Mouse (Mus musculus) liver (tissue): ENCODE measurements around the gene Fgf10.
A peak's percentile ranks its signal among the peaks of the same experiment; 100 is the strongest.

Experiments used
- DNase-seq: peaks from one replicate; pipeline ENCODE4 v3.0.0-alpha.2; 2020; ENCODE audit warnings: mixed read lengths

Fgf10 gene

DNA sequence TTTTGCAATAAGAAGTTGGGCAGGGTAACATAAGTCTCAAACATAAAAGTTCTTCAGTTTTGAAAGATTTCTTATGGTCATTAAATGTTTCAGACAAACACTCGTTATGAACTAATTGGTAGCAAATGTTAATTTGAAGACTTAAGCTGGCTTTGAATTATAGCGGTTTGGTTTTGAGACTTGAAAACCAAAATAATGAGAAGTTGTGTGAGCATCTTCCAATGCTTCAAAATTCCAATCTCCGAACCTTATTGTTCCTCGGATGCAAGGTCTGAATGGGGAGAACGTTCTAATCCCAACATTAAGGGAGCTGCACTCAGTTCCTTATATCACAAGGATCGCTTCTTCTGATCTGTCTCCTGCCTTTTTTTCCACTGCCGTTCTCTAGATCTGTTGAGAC, at the start of gene Fgf10:
Gene Fgf10 (plus strand): TSS at position 301 of the 400 bp plus-strand sequence.
- no peak for DNase-seq

GRCm38 (mm10) chr13:118629661-118630428, 39.7 kb upstream of the Fgf10 start:
- DNase-seq: peak; percentile 41

GRCm38 (mm10) chr13:118631500-118631899, 38.1 kb upstream of the Fgf10 start:
- DNase-seq: no peak

DNA sequence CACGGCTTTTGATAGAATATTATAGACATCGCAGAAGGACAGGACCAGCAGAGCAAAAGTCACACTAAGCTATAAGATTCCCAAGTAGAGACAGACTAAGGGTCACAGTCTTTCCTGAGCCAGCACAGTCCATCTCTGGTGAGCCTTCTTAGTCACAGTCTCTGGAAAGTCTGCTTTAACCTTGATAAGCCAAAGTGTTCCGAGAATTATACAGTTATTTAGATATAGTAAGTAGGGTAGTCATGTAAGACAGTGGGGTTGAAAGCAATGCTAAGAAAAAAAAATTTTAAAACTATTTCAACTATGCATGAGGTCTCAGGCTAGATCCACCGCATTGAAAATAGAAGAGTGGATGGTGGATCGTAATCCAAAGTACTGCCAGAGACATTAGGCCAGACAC, 33.5 kb upstream of the Fgf10 start:
- DNase-seq: no peak

GRCm38 (mm10) chr13:118642585-118642984, 27.0 kb upstream of the Fgf10 start:
- DNase-seq: no peak

- no peak for DNase-seq
Observed at GRCm38 (mm10) chr13:118643138-118643537, 26.5 kb upstream of the Fgf10 start.

DNA sequence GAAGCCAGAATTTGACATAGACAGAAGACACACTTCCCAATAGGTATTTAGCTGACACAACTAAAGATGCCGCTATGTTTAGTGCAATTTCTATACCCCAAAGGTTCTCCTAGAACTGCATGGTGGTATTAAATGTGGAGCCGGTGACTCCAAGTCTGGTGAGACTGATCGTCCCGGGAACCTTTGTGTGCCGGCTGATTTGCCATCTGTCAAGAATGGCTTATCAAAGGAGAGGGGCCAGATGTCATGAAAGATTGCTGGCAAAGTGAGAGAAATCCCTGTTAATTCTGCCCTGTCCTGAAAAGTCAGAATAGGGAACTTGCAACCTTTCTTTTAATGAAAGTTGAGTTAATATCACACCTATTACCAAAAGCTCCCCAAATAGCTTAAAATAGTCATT, 12.6 kb upstream of the Fgf10 start:
- no peak for DNase-seq

- DNase-seq: no peak
Observed at GRCm38 (mm10) chr13:118658031-118658430, 11.6 kb upstream of the Fgf10 start.

DNA sequence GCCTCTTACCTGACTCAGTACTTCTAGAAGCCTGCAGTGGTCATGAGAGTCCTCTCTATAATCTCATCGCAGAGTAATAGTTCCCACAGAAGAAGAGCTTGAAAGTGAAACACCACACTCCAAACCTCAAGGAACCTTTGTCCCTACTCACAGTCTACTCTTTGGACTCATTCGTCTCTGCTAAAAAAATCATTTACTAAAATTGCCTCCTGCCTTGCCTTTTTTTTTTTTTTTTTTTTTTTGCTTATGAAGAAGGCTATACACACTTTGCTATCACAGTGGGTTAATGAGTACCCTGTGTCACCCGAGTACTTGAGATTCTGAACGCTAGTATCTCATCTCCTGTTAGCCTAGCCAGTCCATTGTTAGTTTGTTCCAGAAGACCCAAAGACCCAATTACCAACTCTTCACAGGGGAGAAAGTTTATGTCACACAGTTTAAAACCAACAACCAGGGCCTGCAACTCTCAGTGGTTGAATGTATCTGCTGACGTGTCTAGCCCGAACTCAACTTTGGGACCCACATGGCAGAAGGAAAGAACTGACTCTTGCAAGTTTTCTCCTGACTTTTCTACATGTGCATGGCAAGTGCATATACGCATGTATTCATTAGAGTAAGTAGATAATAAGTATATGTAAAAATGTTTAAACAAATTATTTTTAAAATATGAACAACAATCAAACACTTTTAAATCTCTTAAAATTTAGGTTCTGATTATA, 10.8 kb upstream of the Fgf10 start:
- no peak for DNase-seq

DNA sequence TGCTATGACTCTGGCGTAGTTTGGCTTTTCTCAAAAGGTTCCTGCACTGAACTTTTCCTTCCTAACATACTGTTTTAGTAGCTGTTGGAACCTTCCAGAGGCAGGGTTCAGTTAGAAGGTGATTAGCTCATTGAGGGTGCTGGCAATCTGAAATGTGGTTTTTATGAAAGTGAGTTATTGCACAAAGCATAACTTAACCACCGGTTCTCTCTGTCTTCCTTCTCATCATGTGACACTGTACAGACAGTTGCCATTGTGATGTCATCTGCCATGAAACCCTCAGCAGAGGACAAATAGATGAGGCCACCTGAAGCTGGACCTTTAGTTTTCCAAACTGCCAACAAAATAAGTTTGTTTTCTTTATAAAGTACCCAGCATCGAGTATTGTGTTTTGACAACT, 7.9 kb upstream of the Fgf10 start:
- no peak for DNase-seq

DNA sequence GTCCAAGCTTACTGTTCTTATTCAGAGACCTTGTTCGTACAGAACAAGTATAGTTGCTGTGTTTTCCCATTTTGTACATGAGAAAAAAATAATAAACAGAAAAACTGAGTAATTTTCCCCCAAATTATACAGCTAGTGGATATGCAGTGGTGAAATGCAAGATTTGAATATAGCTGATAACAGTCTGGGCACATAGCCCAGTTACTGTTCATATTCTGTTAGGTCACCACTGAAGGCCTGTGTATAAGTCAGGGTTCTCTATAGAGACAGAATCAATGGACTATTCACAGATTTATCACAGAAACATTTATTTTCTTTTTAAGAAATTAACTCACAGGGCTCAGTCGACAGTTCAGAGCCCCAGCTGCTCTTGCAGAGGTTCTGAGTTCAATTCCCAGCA, 4.7 kb upstream of the Fgf10 start:
- no peak for DNase-seq

DNA sequence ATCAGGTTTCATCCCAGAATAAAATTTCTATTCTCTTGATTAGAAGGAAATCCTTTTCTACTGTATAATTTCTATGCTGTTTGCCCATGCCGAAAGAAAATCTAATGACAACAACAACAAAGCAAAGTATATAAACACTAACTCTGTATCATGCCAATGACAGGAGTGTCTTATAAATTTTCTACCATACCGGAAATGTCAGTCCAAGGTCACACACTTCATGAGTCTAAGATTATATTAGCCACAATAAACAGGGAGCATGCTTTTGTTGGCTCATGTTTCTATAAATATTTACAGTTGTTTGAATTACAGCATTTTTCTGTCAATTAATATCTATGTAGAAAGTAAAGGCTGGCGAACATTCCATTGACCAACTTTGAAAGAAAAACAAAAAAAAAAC, 9.6 kb downstream of the Fgf10 start:
- no peak for DNase-seq

DNA sequence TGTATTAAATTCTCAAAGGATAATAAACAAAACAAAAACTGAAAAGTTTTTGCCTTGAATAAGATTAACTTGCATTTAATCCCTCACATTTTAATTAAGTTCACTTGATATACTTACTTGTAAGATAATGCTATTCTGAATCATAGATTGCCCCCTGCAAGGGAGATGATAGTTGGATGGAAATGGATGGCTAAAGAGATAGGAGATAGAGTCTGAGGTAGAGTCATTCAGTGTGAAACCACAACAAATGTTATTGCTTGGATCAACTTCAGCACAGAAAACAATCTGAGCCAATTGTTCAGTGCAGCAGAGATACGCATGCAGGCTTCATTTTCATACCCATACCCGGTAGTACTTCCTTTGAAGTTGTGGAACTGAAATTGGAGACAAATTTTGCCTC, 23.5 kb downstream of the Fgf10 start:
- no peak for DNase-seq

- DNase-seq: no peak
Observed at GRCm38 (mm10) chr13:118695103-118695502, 25.5 kb downstream of the Fgf10 start.

DNA sequence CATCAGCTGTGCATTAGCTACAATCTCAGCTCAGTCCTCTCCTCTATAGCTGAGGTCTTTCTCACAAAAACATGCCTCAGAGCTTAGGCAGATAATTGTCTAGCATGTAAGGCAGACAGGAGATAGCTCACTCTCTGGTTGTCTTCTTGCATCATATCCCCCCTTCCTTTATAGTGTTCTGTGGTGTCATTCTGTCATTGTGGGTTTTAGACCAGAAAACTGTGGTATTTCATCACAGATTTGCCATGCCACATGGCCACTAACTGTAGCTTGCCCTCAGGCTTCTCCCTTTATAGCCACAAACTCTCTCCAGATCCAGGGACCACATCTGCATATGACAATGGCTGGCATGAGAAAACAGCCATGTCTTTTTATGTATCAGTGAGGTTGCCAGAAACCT, 34.1 kb downstream of the Fgf10 start:
- DNase-seq: no peak

DNA sequence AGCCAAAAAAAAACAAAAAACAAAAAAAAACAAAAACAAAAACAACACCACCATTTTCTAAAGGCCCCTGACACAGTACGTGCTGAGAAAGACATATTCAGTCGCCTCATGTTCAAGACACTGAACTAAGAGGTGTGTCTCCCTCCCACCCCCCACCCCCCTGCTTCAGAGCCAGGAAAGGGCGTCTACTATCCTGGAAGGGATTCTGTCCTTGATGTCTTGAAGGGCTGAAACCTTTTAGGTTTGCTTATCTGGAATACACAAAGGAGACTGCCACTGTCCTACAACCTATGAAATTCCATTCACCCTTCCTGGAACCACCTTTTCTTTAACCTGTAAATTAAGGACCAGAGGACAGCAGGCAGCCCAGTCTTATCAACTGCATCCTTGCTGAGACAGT, 36.1 kb downstream of the Fgf10 start:
- DNase-seq: no peak

- no peak for DNase-seq
Observed at GRCm38 (mm10) chr13:118709912-118710311, 40.3 kb downstream of the Fgf10 start.

- no peak for DNase-seq
Observed at GRCm38 (mm10) chr13:118713626-118714150, 44.1 kb downstream of the Fgf10 start.

GRCm38 (mm10) chr13:118714284-118715065, 44.9 kb downstream of the Fgf10 start:
- DNase-seq: peak; percentile 16

- peak; percentile 5 for DNase-seq
Observed at GRCm38 (mm10) chr13:118715066-118716018, 45.8 kb downstream of the Fgf10 start.

GRCm38 (mm10) chr13:118716265-118716664, 46.7 kb downstream of the Fgf10 start:
- no peak for DNase-seq

DNA sequence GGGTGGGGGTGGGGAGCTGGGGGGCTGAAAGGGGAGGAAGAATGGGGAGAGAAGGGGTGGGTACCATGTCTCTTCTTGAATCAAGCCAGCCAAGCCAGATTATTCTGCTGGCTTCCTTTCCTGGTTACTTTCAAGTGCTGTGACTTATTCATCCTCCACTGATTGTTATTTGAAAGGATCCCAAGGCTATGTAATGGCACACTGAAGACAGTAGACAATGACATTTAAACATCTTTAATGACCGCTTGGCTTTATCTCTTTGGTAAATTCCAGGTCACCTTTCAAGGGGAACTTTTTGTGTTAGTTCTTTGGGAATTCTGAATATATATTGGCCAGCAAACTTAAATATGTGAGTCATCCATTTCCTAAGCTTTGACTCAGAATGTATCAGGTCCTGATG, 47.1 kb downstream of the Fgf10 start:
- no peak for DNase-seq
